In the genomic region with DNA sequence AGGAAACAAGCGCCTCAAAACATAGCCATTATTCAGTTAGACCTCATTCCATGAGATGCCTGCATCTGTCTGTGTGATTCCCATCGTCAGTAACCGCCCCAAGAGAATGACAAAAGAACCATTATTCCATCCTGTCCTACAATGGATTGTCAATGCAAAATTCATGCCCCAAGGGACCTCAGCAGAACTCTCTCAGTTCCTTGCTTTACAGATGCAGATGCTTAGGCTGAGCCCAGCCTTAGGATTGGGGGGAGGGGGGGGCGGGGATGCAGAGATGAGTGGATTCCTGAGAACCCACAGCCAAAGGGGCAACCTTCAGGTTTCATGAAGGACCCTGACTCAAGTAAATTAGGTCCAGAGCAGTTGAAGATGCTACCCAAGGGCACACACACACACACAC, we compare ENCODE assay signal across 7 mouse cellular contexts.
DNase-seq lines count a peak whose midpoint lies in the region; ATAC-seq and TF ChIP-seq lines count a peak whose summit lies in the region.

No protein-coding gene starts in this region.

- peak; percentile 73 for ATAC-seq in hindbrain, embryonic 11.5 days (ENCODE audit: low FRiP score)
- ATAC-seq in midbrain, embryonic 11.5 days (ENCODE audit: low FRiP score) = peak; percentile 47

- H3K36me3 ChIP-seq in ES-Bruce4 (ENCODE audit: control insufficient read depth, insufficient read depth, low read length, poor library complexity, severe bottlenecking) = peaks cover 18% of the 10 kb centered on the region
- no peaks in the 10 kb centered on the region for H3K36me3 ChIP-seq in hindbrain, embryonic 11.5 days (ENCODE audit: control insufficient read depth, insufficient read depth, low read length)
- H3K36me3 ChIP-seq in midbrain, embryonic 11.5 days (ENCODE audit: control insufficient read depth, insufficient read depth, low read length) = no peaks in the 10 kb centered on the region

- peak; percentile 94 for TF ChIP-seq EP300 in ES-Bruce4 (IDR thresholded peaks at IDR 0.05; ENCODE audit: insufficient read depth, low read depth, low read length)

- H3K9me3 ChIP-seq in ES-Bruce4 (replicated peaks; ENCODE audit: control insufficient read depth, insufficient read depth, low read length, poor library complexity, severe bottlenecking) = peaks cover 12% of the 10 kb centered on the region
- no peaks in the 10 kb centered on the region for H3K9me3 ChIP-seq in hindbrain, embryonic 11.5 days (ENCODE audit: control insufficient read depth, low read length)
- no peaks in the 10 kb centered on the region for H3K9me3 ChIP-seq in midbrain, embryonic 11.5 days (ENCODE audit: control insufficient read depth, low read length)

- H3K27ac ChIP-seq in ES-Bruce4 (ENCODE audit: insufficient read depth, low read length) = peak overlapping the region; percentile 98
- H3K27ac ChIP-seq in hindbrain, embryonic 11.5 days (ENCODE audit: low read depth, low read length) = no peak overlapping the region
- no peak overlapping the region for H3K27ac ChIP-seq in midbrain, embryonic 11.5 days (ENCODE audit: low read depth, low read length)
- no peak overlapping the region for H3K27ac ChIP-seq in cerebellum, adult 2 months (ENCODE audit: insufficient read depth, low read length)

- peaks cover 3% of the 10 kb centered on the region for H3K4me1 ChIP-seq in ES-Bruce4 (ENCODE audit: control insufficient read depth, insufficient read depth, low read length)
- no peaks in the 10 kb centered on the region for H3K4me1 ChIP-seq in hindbrain, embryonic 11.5 days (replicated peaks; ENCODE audit: control insufficient read depth, insufficient read depth, low read length)
- peaks cover 13% of the 10 kb centered on the region for H3K4me1 ChIP-seq in midbrain, embryonic 11.5 days (ENCODE audit: control insufficient read depth, insufficient read depth, low read length)
- no peaks in the 10 kb centered on the region for H3K4me1 ChIP-seq in cerebellum, adult 2 months (ENCODE audit: control insufficient read depth, insufficient read depth, low read length)

- TF ChIP-seq POLR2A in ES-Bruce4 (IDR thresholded peaks at IDR 0.05; ENCODE audit: insufficient read depth, low read length) = no peak
- no peak for TF ChIP-seq POLR2A in cerebellum, adult 2 months (IDR thresholded peaks at IDR 0.05; ENCODE audit: borderline replicate concordance, insufficient read depth, low read length)

- 7% methylated on average over 4 of the region's 4 CpGs for WGBS in hindbrain, embryonic 11.5 days
- WGBS in midbrain, embryonic 11.5 days = 11% methylated on average over 4 of the region's 4 CpGs
- WGBS in cerebellum, adult 2 months = 51% methylated on average over 4 of the region's 4 CpGs

- H3K9ac ChIP-seq in ES-Bruce4 (ENCODE audit: low read depth, poor library complexity, severe bottlenecking) = no peak overlapping the region
- no peak overlapping the region for H3K9ac ChIP-seq in hindbrain, embryonic 11.5 days (ENCODE audit: low read depth, low read length)
- peak overlapping the region; percentile 66; the same call in 1 of the 2 replicates for H3K9ac ChIP-seq in midbrain, embryonic 11.5 days (ENCODE audit: low read length)

- intact Hi-C loops in gastrocnemius, postnatal 36 days (cut with DNase I) = no loop called here

- H3K4me2 ChIP-seq in hindbrain, embryonic 11.5 days (replicated peaks; ENCODE audit: low read depth, low read length) = peak overlapping the region; percentile 98
- peak overlapping the region; percentile 89 for H3K4me2 ChIP-seq in midbrain, embryonic 11.5 days

- no peaks in the 10 kb centered on the region for H3K27me3 ChIP-seq in ES-Bruce4 (ENCODE audit: control insufficient read depth, insufficient read depth, low read length, poor library complexity, severe bottlenecking)
- 0 out of 2 replicates have a peak, but pooled peaks cover 2% of the 10 kb centered on the region for H3K27me3 ChIP-seq in hindbrain, embryonic 11.5 days (ENCODE audit: control insufficient read depth, insufficient read depth, low read length)
- H3K27me3 ChIP-seq in midbrain, embryonic 11.5 days (ENCODE audit: control insufficient read depth, insufficient read depth, low read length) = 0 out of 2 replicates have a peak, but pooled peaks cover 2% of the 10 kb centered on the region
- no peaks in the 10 kb centered on the region for H3K27me3 ChIP-seq in cerebellum, adult 2 months (ENCODE audit: control insufficient read depth, insufficient read depth, low read length)

- TF ChIP-seq CTCF in ES-Bruce4 (IDR thresholded peaks at IDR 0.05; ENCODE audit: low read depth, low read length) = no peak
- TF ChIP-seq CTCF in cerebellum, adult 2 months (IDR thresholded peaks at IDR 0.05; ENCODE audit: borderline replicate concordance, insufficient read depth, low read depth, low read length) = no peak

- DNase-seq in R1 (ENCODE audit: low read depth, low spot score) = peak; percentile 99
- peak; percentile 59 for DNase-seq in hindbrain, embryonic 11.5 days (ENCODE audit: low spot score)
- DNase-seq in midbrain, embryonic 11.5 days (ENCODE audit: low spot score, missing footprints) = peak; percentile 83
- no peak for DNase-seq in cerebellum, adult 2 months
- no peak for DNase-seq in gastrocnemius, postnatal 36 days
- no peak for DNase-seq in natural killer cell, adult 2 months (ENCODE audit: low spot score in 2 of 2)

- no peak overlapping the region for H3K4me3 ChIP-seq in ES-Bruce4 (ENCODE audit: low read depth, low read length)
- peak overlapping the region; percentile 54; the same call in 1 of the 2 replicates for H3K4me3 ChIP-seq in hindbrain, embryonic 11.5 days (ENCODE audit: low read depth, low read length)
- H3K4me3 ChIP-seq in midbrain, embryonic 11.5 days (ENCODE audit: low read depth, low read length) = peak overlapping the region; percentile 54
- H3K4me3 ChIP-seq in cerebellum, adult 2 months (replicated peaks; ENCODE audit: insufficient read depth, low read depth, low read length) = no peak overlapping the region

Comparison
In these comparisons a context has a peak if more than half of its experiments do, and no peak if none do; other contexts are left out.
1. H3K4me3 ChIP-seq: peak in hindbrain, embryonic 11.5 days (single experiment) and midbrain, embryonic 11.5 days (single experiment); none in ES-Bruce4 (single experiment) and cerebellum, adult 2 months (single experiment).
2. DNase-seq: peak in R1 (single experiment), hindbrain, embryonic 11.5 days (single experiment) and midbrain, embryonic 11.5 days (single experiment); none in cerebellum, adult 2 months (0 of 2), gastrocnemius, postnatal 36 days (0 of 2) and natural killer cell, adult 2 months (0 of 2).